Mouse (Mus musculus): Measurements from ENCODE around the gene Mecom. TPM values are rescaled to one million over a fixed set of nuclear protein-coding genes. Genes with fewer than 3 reads are reported as not detected.

Mecom gene
- polyA plus RNA-seq, 1 experiment from 2014 or later = 218 TPM

- ATAC-seq (ENCODE audit: insufficient number of reproducible peaks, low FRiP score, low TSS enrichment, low read depth) (no peak), DNase-seq (ENCODE audit: low spot score) (no peak)
- WGBS = 97% methylated on average over 3 of the region's 3 CpGs
- H3K4me3 ChIP-seq (ENCODE audit: low read depth, low read length) = no peak overlapping the region
- H3K9me3 ChIP-seq (ENCODE audit: control insufficient read depth, low read length) = no peaks in the 10 kb centered on the region
- H3K36me3 ChIP-seq (ENCODE audit: control insufficient read depth, insufficient read depth, low read length) = no peaks in the 10 kb centered on the region
- no peaks in the 10 kb centered on the region for H3K27me3 ChIP-seq (ENCODE audit: control insufficient read depth, insufficient read depth, low read length)
- no peak overlapping the region for H3K27ac ChIP-seq (replicated peaks; ENCODE audit: low read depth, low read length)
- H3K4me1 ChIP-seq (ENCODE audit: control insufficient read depth, insufficient read depth, low read length) = no peaks in the 10 kb centered on the region; the same call in 1 of the 2 replicates
- H3K4me2 ChIP-seq (ENCODE audit: low read depth, severe bottlenecking) = no peak overlapping the region
- no peak overlapping the region for H3K9ac ChIP-seq (ENCODE audit: low read length)
Observed at GRCm38 (mm10) chr3:30464497-30464896, 83.3 kb downstream of the Mecom start.

GRCm38 (mm10) chr3:30461831-30462230 lies 86.0 kb downstream of the Mecom start:
- H3K27ac ChIP-seq (replicated peaks; ENCODE audit: low read depth, low read length) = no peak overlapping the region
- ATAC-seq (ENCODE audit: insufficient number of reproducible peaks, low FRiP score, low TSS enrichment, low read depth) (no peak), DNase-seq (ENCODE audit: low spot score) (no peak)
- no peak overlapping the region for H3K4me2 ChIP-seq (ENCODE audit: low read depth, severe bottlenecking)
- no peak overlapping the region for H3K4me3 ChIP-seq (ENCODE audit: low read depth, low read length)
- H3K4me1 ChIP-seq (ENCODE audit: control insufficient read depth, insufficient read depth, low read length) = no peaks in the 10 kb centered on the region
- no peaks in the 10 kb centered on the region for H3K27me3 ChIP-seq (ENCODE audit: control insufficient read depth, insufficient read depth, low read length)
- 84% methylated on average over 2 of the region's 2 CpGs for WGBS
- no peaks in the 10 kb centered on the region for H3K36me3 ChIP-seq (ENCODE audit: control insufficient read depth, insufficient read depth, low read length)
- H3K9ac ChIP-seq (ENCODE audit: low read length) = no peak overlapping the region
- no peaks in the 10 kb centered on the region for H3K9me3 ChIP-seq (ENCODE audit: control insufficient read depth, low read length)

- no peak for ATAC-seq (ENCODE audit: insufficient number of reproducible peaks, low FRiP score, low TSS enrichment, low read depth)
- DNase-seq (ENCODE audit: low spot score) = no peak
- 90% methylated on average over 9 of the region's 9 CpGs for WGBS
Observed at GRCm38 (mm10) chr3:30460890-30461578, 86.8 kb downstream of the Mecom start.

GRCm38 (mm10) chr3:30459626-30460025 lies 88.2 kb downstream of the Mecom start:
- ATAC-seq (ENCODE audit: insufficient number of reproducible peaks, low FRiP score, low TSS enrichment, low read depth) (no peak), DNase-seq (ENCODE audit: low spot score) (no peak)
- no peaks in the 10 kb centered on the region for H3K36me3 ChIP-seq (ENCODE audit: control insufficient read depth, insufficient read depth, low read length)
- no peaks in the 10 kb centered on the region for H3K4me1 ChIP-seq (ENCODE audit: control insufficient read depth, insufficient read depth, low read length)
- no peaks in the 10 kb centered on the region for H3K27me3 ChIP-seq (ENCODE audit: control insufficient read depth, insufficient read depth, low read length)
- no peak overlapping the region for H3K27ac ChIP-seq (replicated peaks; ENCODE audit: low read depth, low read length)
- no peaks in the 10 kb centered on the region for H3K9me3 ChIP-seq (ENCODE audit: control insufficient read depth, low read length)
- H3K9ac ChIP-seq (ENCODE audit: low read length) = no peak overlapping the region
- 92% methylated on average over 4 of the region's 4 CpGs for WGBS
- H3K4me3 ChIP-seq (ENCODE audit: low read depth, low read length) = no peak overlapping the region
- no peak overlapping the region for H3K4me2 ChIP-seq (ENCODE audit: low read depth, severe bottlenecking)

More at GRCm38 (mm10) chr3:30460890-30461578, 86.8 kb downstream of the Mecom start:
- Histone ChIP-seq H3K4me1 (ENCODE audit: control insufficient read depth, insufficient read depth, low read length) (no peaks in the 10 kb centered on the region), H3K9me3 (ENCODE audit: control insufficient read depth, low read length) (no peaks in the 10 kb centered on the region), H3K4me3 (ENCODE audit: low read depth, low read length) (no peak overlapping the region), H3K9ac (ENCODE audit: low read length) (no peak overlapping the region), H3K27ac (replicated peaks; ENCODE audit: low read depth, low read length) (no peak overlapping the region), H3K36me3 (ENCODE audit: control insufficient read depth, insufficient read depth, low read length) (no peaks in the 10 kb centered on the region), H3K27me3 (ENCODE audit: control insufficient read depth, insufficient read depth, low read length) (no peaks in the 10 kb centered on the region), H3K4me2 (ENCODE audit: low read depth, severe bottlenecking) (no peak overlapping the region)

GRCm38 (mm10) chr3:30457975-30458678 lies 89.7 kb downstream of the Mecom start:
- 66% methylated on average over 9 of the region's 9 CpGs for WGBS
- Histone ChIP-seq H3K4me1 (ENCODE audit: control insufficient read depth, insufficient read depth, low read length) (peaks cover 11% of the 10 kb centered on the region; the same call in 1 of the 2 replicates), H3K9ac (ENCODE audit: low read length) (no peak overlapping the region), H3K4me3 (ENCODE audit: low read depth, low read length) (no peak overlapping the region), H3K4me2 (ENCODE audit: low read depth, severe bottlenecking) (no peak overlapping the region), H3K27me3 (ENCODE audit: control insufficient read depth, insufficient read depth, low read length) (no peaks in the 10 kb centered on the region), H3K9me3 (ENCODE audit: control insufficient read depth, low read length) (no peaks in the 10 kb centered on the region), H3K36me3 (ENCODE audit: control insufficient read depth, insufficient read depth, low read length) (no peaks in the 10 kb centered on the region), H3K27ac (replicated peaks; ENCODE audit: low read depth, low read length) (no peak overlapping the region)
- ATAC-seq (ENCODE audit: insufficient number of reproducible peaks, low FRiP score, low TSS enrichment, low read depth) = no peak
- DNase-seq (ENCODE audit: low spot score) = no peak

- Histone ChIP-seq H3K9me3 (ENCODE audit: control insufficient read depth, low read length) (no peaks in the 10 kb centered on the region), H3K36me3 (ENCODE audit: control insufficient read depth, insufficient read depth, low read length) (no peaks in the 10 kb centered on the region), H3K4me3 (ENCODE audit: low read depth, low read length) (no peak overlapping the region), H3K4me2 (ENCODE audit: low read depth, severe bottlenecking) (no peak overlapping the region), H3K9ac (ENCODE audit: low read length) (no peak overlapping the region), H3K27me3 (ENCODE audit: control insufficient read depth, insufficient read depth, low read length) (no peaks in the 10 kb centered on the region), H3K27ac (replicated peaks; ENCODE audit: low read depth, low read length) (no peak overlapping the region), H3K4me1 (ENCODE audit: control insufficient read depth, insufficient read depth, low read length) (peaks cover 17% of the 10 kb centered on the region; the same call in 1 of the 2 replicates)
- 70% methylated on average over 8 of the region's 8 CpGs for WGBS
- ATAC-seq (ENCODE audit: insufficient number of reproducible peaks, low FRiP score, low TSS enrichment, low read depth) = no peak
- no peak for DNase-seq (ENCODE audit: low spot score)
Observed at GRCm38 (mm10) chr3:30455902-30456301, 91.9 kb downstream of the Mecom start.

- WGBS = 46% methylated on average over 15 of the region's 15 CpGs
- no peak for DNase-seq (ENCODE audit: low spot score)
Observed at GRCm38 (mm10) chr3:30453546-30454455, 94.0 kb downstream of the Mecom start.

GRCm38 (mm10) chr3:30453046-30453445 lies 94.8 kb downstream of the Mecom start:
- Histone ChIP-seq H3K4me3 (ENCODE audit: low read depth, low read length) (no peak overlapping the region), H3K36me3 (ENCODE audit: control insufficient read depth, insufficient read depth, low read length) (no peaks in the 10 kb centered on the region), H3K9ac (ENCODE audit: low read length) (no peak overlapping the region), H3K27ac (replicated peaks; ENCODE audit: low read depth, low read length) (no peak overlapping the region), H3K9me3 (ENCODE audit: control insufficient read depth, low read length) (no peaks in the 10 kb centered on the region), H3K4me1 (ENCODE audit: control insufficient read depth, insufficient read depth, low read length) (peaks cover 17% of the 10 kb centered on the region; the same call in 1 of the 2 replicates), H3K4me2 (ENCODE audit: low read depth, severe bottlenecking) (no peak overlapping the region), H3K27me3 (ENCODE audit: control insufficient read depth, insufficient read depth, low read length) (no peaks in the 10 kb centered on the region)
- DNase-seq (ENCODE audit: low spot score) = no peak
- 65% methylated on average over 6 of the region's 6 CpGs for WGBS
- ATAC-seq (ENCODE audit: insufficient number of reproducible peaks, low FRiP score, low TSS enrichment, low read depth) = no peak

More at GRCm38 (mm10) chr3:30453546-30454455, 94.0 kb downstream of the Mecom start:
- no peak overlapping the region for H3K27ac ChIP-seq (replicated peaks; ENCODE audit: low read depth, low read length)
- H3K4me3 ChIP-seq (ENCODE audit: low read depth, low read length) = no peak overlapping the region
- H3K27me3 ChIP-seq (ENCODE audit: control insufficient read depth, insufficient read depth, low read length) = no peaks in the 10 kb centered on the region
- no peak overlapping the region for H3K9ac ChIP-seq (ENCODE audit: low read length)
- peaks cover 17% of the 10 kb centered on the region; the same call in 1 of the 2 replicates for H3K4me1 ChIP-seq (ENCODE audit: control insufficient read depth, insufficient read depth, low read length)
- H3K9me3 ChIP-seq (ENCODE audit: control insufficient read depth, low read length) = no peaks in the 10 kb centered on the region
- no peak overlapping the region for H3K4me2 ChIP-seq (ENCODE audit: low read depth, severe bottlenecking)
- ATAC-seq (ENCODE audit: insufficient number of reproducible peaks, low FRiP score, low TSS enrichment, low read depth) = no peak
- H3K36me3 ChIP-seq (ENCODE audit: control insufficient read depth, insufficient read depth, low read length) = no peaks in the 10 kb centered on the region

Data from limb, embryonic 11.5 days (tissue).